Mouse (Mus musculus): ENCODE results near the gene Kcnq4.

The Kcnq4 gene

DNA sequence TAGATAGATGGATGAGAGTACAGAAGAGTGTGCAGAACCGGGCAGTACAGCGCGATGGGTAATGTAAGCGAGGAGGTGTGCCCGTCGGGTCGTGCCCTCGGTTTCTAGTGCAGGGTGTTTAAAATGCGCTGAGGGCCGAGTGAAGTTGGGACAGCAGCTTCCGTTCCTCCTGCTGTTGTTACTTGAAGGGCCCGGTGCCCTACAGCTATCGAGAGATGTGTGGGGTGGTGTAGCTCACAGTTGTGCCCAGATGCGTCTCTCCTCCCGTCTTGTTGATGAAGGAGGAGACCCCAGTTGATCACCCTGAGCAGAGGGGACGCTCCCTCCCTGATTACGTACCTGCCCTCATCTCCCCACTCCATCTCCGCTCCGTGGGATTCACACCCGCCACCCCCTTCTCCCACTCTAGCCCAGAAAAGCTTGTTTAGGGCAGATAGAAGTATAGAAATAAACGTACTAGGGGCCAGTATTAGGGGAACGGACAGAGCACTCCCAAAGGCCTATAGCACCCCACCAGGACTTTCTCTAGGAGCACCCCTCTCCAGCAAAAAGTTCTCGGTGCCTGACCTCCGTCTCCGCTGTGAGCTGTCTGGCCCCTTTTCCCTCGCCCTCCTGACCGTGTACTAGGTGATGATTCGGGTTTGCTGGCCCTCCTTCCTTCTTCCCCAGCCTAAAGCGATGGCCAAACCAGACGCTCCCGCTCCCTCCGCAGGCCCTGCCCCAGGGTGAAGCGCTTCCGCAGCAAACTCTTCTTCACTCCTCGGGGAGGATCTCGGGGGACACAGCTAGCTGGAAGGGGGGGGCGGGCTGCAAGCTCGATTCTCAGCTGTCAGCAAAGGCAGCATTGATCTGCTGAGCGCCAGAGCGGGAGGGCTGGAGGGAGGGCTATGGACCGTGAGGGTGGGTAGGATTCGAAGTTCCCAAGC is at the start of gene Kcnq4:
TSS of gene Kcnq4 (minus strand) at position 672 of the 926 bp plus-strand sequence.
- no peak for DNase-seq (ENCODE audit: low read depth)

DNA sequence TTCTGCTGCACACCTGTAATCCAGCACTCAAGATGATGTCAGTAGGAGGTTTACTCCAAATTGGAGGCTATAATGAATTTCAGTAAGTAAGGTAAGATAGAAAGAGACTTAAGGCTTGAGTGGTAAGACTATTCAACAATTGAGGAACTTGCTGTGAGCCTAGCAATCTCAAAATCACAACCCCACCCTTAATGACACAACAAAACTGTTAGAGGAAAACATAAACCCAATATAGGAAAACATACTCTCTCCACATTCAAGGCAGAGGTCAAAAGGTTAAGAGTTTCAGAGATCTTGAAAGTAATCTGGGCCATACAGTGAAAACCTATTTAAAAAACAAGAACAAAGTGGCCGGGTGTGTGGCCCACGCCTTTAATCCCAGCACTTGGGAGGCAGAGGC is 48.3 kb upstream of the Kcnq4 start:
- DNase-seq (ENCODE audit: low read depth), result no peak

DNA sequence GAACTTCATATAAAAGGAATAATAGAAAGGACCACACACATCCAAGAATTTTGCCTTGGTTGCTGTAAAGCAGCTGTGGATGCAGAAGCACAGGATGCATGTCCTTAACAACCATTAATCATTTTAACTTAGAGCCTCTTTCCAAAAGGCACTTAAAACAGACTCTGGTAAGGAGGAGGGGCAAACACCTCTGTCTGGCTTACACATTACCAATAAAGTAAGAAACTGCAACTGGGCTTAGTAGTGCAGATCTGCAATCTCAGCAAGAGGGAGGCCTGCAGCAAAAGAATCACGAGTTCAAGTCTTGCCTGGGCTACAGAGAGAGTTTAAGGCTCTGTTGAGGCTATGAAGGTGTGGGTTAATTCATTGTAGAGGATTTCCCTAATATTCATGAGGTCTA is 47.2 kb upstream of the Kcnq4 start:
- no peak for DNase-seq (ENCODE audit: low read depth)

DNA sequence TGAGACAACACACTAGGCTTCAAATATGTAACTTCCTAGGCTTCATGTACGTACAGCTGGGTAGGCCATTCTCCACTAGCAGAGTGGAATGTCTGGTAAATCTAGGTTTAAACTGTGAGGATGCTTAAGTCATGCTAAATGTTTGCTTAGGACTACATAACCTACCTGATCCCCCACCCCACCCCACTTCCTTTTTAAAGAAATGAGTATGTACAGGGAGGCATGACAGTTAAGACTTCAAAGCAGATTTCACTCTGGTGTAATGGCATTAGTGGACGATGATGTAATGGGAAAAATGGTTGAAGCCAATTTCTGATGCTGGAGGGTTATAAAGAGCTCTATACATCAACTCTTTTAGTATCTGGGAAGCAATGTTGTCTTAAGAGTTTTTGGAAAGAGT is 44.5 kb upstream of the Kcnq4 start:
- DNase-seq (ENCODE audit: low read depth), result no peak

DNA sequence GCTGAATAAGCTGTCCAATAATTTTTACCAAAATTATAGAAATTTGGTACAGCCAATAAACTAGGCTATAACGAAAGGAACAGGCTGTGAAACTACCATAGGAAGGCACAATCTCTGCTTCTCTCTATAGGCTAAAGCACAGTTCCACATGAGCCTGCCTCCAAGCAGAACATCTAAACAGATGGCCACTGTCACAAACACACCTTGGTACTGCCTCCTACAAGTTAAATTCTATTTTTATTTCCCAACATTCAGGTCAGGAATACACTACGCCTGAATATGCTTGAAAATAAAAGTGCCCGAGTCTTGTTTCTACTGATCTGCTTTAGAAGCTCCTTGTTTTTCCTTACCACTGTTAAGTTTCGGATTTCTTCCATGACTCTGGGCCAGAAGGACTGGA is 41.6 kb upstream of the Kcnq4 start:
- no peak for DNase-seq (ENCODE audit: low read depth)

DNA sequence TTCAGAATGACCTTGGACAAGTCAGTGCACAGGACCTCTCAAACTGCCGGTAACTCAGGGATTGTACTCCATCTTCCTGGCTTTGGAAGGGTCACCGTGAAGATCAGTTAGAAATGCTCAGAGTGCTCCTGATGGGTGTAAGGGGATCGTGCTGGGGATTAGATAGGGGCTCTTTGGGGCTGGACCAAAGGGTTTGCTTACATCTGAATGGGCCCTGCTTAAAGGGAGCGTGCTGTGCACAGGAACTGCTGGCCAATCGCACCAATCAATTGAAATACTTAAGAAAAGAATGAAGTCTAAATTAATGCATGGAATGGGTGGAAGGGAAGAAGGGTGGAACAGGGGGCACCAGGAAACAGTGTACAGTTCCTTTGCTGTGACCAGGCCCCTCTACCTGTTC is 7.4 kb upstream of the Kcnq4 start:
- DNase-seq (ENCODE audit: low read depth), result no peak

DNA sequence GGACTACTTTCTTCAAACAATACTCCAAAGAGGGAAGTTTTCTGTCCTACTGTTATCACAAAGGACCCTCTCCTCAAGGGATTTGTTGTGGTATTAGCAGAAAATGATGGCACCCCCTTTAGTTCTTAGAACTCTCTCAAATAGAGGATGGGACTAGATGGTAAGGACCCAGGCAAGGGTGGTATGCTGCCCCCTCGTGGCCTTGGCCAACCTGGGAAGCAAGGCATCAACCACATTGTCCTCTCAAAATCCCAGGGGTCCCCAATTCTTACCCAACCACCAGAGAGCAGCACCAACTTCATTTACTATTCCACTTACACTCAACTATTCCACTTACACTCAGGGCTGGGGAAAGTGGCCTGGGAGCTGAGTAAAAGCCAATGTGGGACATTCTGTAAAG is 6.9 kb upstream of the Kcnq4 start:
- DNase-seq (ENCODE audit: low read depth), result peak; percentile 19

DNA sequence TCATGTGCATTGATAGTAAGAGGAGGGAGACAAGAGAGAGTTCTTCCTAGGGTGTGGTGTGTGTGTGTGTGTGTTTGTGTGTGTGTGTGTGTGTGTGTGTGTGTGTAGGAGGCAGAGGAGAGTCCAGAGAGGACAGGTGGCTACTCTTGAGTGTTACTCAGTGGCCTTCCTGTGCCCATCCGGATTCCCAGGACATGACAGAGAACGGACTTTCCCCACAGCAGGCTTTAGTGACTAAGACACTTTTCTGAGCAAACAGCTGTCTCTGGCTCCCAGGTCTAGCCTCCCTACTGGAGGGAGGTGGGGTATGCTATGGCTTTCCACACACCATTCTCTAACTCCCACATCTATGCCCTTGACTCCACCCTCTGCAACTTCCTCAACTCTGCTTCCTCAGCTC is 1.2 kb upstream of the Kcnq4 start:
- DNase-seq (ENCODE audit: low read depth), result no peak

DNA sequence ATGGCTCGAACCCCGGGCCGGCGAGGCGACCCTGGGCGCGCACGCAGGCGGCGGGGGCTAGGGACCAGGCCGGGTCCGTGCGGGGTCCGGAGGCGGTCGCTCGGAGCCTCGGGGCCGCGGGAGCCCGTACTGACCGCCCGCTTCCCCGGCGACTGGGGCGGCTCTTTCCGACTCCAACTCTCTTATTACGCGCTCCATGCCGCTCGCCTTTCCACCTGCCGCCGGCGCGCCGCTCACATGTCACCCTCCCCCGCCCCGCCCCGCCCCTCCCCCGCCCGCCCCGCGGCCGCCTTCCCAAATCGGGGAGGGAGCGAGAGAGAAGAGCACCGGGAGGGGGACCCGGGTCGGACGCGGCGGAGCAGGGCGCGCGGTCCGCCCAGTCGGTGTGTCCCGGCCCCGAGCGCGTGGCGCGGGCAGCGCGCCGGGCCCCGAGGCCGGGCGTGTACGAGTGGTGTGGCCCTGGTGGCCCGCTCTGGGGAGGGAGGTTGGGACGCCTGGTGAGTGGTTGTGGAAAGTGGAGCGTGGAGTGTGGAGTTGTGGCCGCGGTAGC is 1.1 kb downstream of the Kcnq4 start:
- no peak for DNase-seq (ENCODE audit: low read depth)

DNA sequence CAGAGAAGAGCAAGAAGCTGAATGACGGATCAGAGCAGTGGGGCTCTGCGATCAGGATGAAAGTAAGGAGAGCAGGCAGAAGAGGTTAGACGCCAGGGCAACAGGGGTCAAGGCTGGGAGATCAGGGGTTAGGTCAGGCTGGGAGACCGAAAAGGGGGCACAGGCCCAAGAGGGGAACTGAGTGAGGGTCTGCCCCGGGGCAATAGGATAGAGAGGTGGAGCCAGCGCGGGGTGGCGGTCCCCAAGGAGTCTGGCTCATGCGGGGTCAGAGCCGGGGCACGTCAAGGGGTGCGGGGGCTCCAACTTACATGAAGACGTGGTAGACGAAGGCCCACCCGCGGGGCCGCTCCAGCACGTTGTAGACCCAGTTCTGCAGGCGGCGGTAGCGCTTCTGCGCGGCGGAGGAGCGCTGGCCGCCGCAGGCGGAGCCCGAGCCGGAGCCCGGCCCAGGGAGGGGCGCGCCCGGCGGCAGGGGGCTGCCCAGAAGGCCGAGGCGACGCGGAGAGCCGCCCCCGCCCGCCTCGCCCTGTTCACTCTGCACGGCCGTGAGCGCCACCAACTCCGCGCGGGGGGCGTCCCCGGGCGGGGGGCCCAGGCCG is 1.8 kb downstream of the Kcnq4 start:
- no peak for DNase-seq (ENCODE audit: low read depth)

DNA sequence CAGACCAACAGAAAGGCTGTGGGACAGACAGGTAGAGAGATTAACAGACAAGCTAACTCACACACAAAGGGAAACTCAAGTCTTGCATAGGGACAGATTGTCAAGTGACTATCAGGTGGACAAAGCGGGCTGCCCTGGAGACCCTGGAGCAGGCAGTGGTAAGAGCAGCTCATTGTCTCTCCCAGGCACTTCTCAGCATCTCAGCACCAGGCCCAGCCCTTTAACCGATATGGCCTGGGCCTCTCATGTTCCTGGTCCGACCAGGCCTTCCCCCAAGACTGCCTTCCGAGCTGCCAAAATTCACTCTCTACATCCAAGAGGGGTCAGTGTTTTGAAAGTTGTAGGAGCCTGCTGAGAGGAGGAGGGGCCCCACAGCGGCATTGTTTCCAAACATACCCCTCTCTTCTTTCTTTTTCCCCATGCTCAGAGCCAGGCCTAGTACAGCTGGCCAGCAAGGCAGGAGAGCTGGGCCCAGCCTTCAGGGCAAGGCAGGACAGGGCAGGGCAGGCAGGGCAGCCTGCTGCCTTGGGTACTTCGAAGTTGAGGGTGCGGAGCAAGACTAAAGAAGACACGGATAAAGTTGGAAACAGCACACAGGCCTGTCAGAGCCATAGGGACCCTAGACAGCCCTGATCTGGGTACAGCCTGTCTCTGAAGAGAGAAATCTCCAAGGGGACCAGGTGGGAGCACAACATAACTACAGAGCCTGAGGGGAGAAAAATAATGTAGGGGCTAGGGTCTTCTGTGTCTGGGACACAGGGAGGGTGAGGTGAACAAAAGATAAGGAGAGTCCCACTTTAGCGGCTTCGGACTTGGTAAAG is 2.5 kb downstream of the Kcnq4 start:
- no peak for DNase-seq (ENCODE audit: low read depth)

DNA sequence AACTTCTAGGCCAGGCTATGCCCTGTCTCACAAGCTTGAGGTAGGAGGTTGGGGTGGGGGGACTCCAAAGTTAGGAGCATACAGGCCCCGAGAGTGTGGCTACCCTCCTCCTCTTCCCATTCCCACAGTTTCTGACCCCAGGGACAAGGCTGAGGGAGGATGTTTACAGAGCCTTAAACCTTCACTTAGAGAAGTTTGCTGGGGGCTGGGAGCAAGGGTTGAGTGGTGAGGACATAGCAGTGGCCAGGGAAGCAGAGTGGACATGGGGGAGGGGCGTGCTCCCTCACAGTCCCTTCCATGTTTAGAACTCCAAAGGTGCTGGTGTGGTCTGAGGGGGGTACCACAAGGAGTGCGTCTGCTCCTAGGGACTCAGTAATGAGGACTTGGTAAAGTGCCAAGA is 4.8 kb downstream of the Kcnq4 start:
- no peak for DNase-seq (ENCODE audit: low read depth)

DNA sequence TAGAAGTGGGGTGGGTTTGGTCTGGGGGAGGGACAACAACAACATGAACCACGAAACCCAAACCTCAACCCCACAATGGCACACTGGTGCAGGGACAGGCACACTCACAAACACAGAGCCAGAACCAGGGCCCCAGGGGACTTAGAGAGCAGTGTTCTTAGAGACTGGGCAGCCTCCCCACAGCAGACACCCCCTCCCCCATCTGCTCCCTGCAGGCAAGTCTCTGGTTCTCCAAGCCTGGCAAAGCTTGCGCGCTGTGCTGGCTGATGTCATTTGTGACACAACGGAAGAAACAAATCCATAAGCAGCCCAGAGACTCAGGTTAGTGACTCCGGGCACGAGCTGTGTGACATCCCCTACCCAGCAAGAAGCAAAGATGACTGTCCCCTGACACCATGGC is 7.1 kb downstream of the Kcnq4 start:
- no peak for DNase-seq (ENCODE audit: low read depth)

DNA sequence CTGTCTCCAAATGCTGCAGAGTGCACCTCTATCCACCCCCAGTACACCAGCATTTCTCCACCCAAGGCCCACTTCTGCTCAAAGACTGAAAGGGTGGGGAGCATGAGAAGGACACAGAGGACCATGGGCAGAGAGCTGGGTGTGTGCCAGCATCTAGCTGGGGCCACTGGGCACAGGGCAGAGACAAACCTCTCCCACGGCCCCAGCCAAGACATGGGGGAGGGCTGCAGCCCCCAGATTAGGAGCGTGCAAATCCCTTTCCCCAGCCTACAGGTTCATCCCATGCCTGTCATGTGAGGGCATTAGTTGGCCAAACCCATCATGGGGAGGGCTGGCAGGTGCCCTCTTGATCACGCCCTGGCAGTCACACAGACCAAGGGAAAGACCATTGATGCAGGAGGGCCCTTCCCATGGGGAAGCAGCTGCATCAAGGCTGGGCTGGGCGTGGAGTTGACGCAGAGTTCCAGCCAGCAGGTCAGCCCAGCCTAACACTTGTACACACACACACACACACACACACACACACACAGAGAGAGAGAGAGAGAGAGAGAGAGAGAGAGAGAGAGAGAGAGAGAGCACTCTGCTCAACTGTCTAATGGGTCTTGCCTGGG is 14.3 kb downstream of the Kcnq4 start:
- no peak for DNase-seq (ENCODE audit: low read depth)

DNA sequence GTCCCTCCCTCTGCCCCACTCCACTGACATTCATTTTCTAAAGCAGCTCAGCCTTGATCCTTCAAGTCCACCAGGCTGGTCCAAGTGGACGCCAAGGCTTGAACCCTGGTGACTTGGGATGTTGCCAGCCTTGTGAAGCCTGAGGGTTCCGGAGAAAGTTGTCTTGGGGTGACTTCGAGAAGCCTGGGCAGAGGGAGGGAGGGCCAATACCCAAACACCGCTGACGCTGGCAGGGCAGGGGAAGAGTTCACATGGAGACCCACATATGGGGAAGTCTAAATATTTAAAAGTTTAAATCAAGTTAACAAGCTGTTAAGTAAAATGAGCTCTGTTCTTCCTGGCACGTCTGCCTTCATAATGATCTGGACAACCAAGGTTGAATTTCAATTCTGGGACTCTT is 15.7 kb downstream of the Kcnq4 start:
- no peak for DNase-seq (ENCODE audit: low read depth)

DNA sequence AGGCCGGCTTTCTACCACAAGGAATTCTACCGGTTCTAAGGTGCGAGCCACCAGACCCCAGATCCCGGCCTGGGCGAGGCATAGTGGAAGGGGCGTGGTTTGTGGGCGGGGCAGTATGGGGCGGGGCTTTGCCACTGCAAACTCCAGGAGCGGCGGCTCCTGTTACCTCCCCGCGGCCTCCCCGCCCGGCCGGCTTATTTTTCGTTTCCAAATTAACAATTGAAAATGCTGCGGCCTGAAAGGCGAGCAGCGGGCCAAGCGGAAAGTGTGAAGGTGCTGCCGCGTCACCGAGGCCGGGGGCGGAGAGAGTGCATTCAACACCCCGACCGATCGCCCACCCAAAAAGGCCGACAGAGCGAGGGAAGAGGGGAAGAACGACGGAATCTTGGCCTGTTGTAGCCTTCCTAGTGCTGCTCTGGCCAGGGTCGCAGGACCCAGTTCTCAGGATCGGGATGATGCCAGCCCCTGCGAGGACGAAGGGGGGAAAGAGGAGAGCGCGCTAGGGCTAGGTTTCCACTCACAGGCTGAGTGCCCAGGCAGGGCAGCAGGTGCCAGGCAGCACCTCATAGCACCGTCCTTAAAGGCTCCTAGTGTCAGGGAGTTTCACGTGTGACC is 17.3 kb downstream of the Kcnq4 start:
- no peak for DNase-seq (ENCODE audit: low read depth)

DNA sequence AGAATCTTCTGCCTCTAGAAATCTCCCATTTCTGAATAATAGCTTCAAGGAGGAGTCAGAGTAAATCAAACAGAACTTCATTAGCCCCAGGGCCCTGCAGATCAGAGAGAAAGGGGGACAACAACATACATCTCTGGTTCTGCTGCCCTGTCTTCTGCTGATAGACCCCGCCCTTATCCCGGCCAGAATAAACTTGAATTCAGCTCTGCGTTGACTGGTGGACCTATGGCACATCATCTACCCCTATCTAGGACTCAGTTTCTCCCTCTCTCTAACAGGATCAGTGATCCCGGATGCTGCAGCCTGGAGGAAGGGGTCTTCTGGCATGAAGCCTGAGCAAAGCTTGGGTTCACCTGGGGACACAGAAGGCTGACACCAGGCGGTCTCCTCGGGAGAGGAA is 17.8 kb downstream of the Kcnq4 start:
- no peak for DNase-seq (ENCODE audit: low read depth)

DNA sequence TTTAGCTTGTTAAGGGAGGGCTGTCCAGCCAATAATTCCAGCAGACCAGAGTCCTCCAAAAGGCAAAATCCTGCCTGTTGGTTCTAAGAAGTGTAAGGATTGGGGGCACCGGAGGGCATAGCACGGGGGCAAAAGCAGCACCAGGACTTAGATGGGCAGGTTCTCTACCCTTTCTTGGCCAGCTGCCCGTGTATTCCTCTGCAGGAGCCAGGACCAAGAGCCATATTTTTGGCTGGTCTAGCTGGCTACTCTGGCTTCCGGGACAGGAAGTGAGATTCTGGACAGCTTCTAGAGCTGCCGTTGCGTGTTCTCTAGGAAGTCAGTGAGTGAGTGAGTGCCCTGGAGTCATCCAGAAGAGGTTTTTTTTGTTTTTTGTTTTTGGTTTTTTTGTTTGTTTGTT is 18.3 kb downstream of the Kcnq4 start:
- DNase-seq (ENCODE audit: low read depth), result no peak

DNA sequence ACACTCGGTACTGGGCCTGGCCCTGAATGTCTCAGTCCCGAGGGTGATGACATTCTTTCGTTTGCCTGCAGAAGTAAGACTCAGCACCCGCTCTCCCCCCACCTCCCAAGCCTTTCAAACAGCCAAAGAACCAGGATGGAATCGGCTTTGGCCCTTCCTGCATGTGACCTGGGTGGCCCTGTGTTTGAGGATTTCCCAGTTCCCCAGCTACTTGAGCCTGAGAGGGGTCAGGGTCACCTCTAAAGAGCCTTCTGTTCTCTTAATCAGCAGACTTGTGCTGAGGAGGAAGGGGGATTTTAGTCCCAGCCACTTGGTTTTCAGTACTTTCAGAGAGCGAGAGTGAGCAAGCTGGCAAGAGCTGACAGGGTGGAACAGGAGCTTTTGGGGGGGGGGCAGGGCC is 19.0 kb downstream of the Kcnq4 start:
- DNase-seq (ENCODE audit: low read depth), result no peak

DNA sequence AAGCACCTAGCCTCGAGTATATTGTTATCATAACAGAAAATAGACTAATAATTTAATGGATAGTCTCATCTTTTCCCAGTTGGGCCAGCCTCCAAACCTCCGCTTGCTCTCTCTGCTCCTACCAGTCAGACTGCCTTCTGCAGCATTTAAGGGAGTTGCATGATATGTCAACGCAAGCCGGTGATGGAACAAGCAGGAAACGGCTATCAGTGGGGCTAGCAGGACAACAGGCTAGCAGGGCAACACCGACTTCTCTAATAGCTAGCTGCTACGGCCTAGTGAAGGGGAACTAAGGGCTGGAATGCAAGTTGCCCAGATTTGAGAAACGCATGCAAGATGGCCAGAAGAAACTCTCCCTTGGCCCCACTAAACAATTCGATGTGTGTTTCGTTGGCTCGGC is 20.6 kb downstream of the Kcnq4 start:
- no peak for DNase-seq (ENCODE audit: low read depth)

DNA sequence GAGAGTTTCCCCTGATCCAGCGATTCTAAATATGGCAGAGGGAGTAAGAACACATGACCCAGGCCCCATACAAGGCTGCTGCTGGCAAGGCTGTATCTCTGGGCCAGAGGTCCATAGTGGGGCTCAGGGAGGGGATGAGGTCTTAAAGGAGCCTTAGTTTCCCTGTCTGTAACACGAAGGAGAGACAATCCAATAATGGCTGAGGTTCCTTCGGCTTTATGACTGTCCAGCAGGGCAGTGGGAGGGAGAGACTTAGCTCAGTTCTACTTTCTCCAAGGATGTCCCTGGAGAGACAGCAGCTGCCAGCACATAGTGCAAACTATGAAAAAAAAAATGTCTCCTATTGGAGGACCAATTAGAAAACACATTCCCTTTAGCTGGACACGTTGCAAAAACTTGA is 22.2 kb downstream of the Kcnq4 start:
- DNase-seq (ENCODE audit: low read depth), result no peak

Data from fibroblast of lung, adult 2 months (primary cell).